20 mouse cellular contexts compared by ENCODE assay signal in the genomic region with DNA sequence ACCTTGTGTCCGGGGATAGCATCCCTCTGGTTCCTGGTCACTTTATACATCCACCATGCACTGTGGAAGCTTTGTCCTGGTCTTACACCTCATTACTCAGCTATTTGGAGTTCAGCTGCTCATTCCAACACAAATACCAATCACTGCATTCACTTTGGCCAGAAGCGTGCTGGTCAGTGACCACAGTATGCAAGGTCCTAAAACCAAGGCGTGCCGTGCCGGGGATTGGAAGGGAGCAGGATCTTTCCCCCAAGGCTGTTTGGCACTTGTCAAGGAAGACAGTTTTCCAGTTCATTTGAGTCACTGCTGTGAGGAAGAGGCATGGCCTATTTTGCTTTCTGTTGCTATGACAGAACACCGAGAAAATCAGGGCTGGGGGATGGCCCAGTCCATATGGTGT.
DNase-seq lines count a peak whose midpoint lies in the region; ATAC-seq and TF ChIP-seq lines count a peak whose summit lies in the region.
"Had no signal": no experiment of that assay in that cellular context is flagged by ENCODE, and none has a peak within 500 bp of the region (broad histone marks: within the 10 kb centered on the region; RNA-seq: fewer than 3 reads in every experiment).

No protein-coding gene starts in this region.

- H3K27me3 ChIP-seq in intestine, postnatal 0 days (replicated peaks; ENCODE audit: control insufficient read depth, insufficient read depth, low read length) = no peaks in the 10 kb centered on the region
- H3K27me3 ChIP-seq: embryonic facial prominence, embryonic 15.5 days; forebrain, embryonic 15.5 days; midbrain, embryonic 12.5 days had no signal

- no peaks in the 10 kb centered on the region for H3K4me1 ChIP-seq in intestine, postnatal 0 days (replicated peaks; ENCODE audit: control insufficient read depth, insufficient read depth, low read length)
- H3K4me1 ChIP-seq: embryonic facial prominence, embryonic 15.5 days; liver, embryonic 15.5 days; midbrain, embryonic 12.5 days had no signal

- DNase-seq in cerebellum, postnatal 10 days = peak; percentile 68 to 76
- no peak for DNase-seq in cerebellum, adult 11 months
- DNase-seq in left cerebral cortex, postnatal 4 days = peak; percentile 36
- DNase-seq in left cerebral cortex, adult 8-10 months (ENCODE audit: low spot score in 2 of 2) = no peak
- DNase-seq in NIH3T3 (ENCODE audit: low read depth) = peak; percentile 86
- DNase-seq in fibroblast of lung, adult 2 months (ENCODE audit: low read depth) = peak; percentile 92
- no peak for DNase-seq in layer of hippocampus, postnatal 10 days (ENCODE audit: low spot score in 2 of 2)
- DNase-seq: gastrocnemius, adult 2 months; heart, postnatal 36 days; layer of hippocampus, postnatal 36 days; thymus, postnatal 14 days had no signal

- TF ChIP-seq CTCF in intestine, postnatal 0 days (IDR thresholded peaks at IDR 0.05; ENCODE audit: low read depth) = no peak

- WGBS in intestine, postnatal 0 days = 75% methylated on average over 6 of the region's 6 CpGs

- H3K9ac ChIP-seq in intestine, postnatal 0 days (ENCODE audit: low read depth, low read length) = no peak overlapping the region
- H3K9ac ChIP-seq: embryonic facial prominence, embryonic 15.5 days; forebrain, embryonic 15.5 days; liver, embryonic 15.5 days; midbrain, embryonic 12.5 days had no signal

- H3K4me3 ChIP-seq in intestine, postnatal 0 days (ENCODE audit: low read depth, low read length) = no peak overlapping the region
- H3K4me3 ChIP-seq: embryonic facial prominence, embryonic 15.5 days; forebrain, embryonic 15.5 days; gastrocnemius, adult 2 months; limb, embryonic 10.5 days; liver, embryonic 15.5 days; midbrain, embryonic 12.5 days had no signal

- no peak overlapping the region for H3K27ac ChIP-seq in intestine, postnatal 0 days (ENCODE audit: low read depth, low read length)
- H3K27ac ChIP-seq: embryonic facial prominence, embryonic 15.5 days; forebrain, embryonic 15.5 days; limb, embryonic 10.5 days; liver, embryonic 15.5 days; macrophage; midbrain, embryonic 12.5 days; stomach, postnatal 0 days had no signal

- H3K9me3 ChIP-seq in intestine, postnatal 0 days (ENCODE audit: control insufficient read depth) = no peaks in the 10 kb centered on the region
- H3K9me3 ChIP-seq: embryonic facial prominence, embryonic 15.5 days; forebrain, embryonic 15.5 days; limb, embryonic 10.5 days; liver, embryonic 15.5 days; midbrain, embryonic 12.5 days had no signal

- no peak for ATAC-seq in intestine, postnatal 0 days
- ATAC-seq: activated CD4-positive, CD25-positive, alpha-beta regulatory T cell, adult 4 months; forebrain, embryonic 15.5 days had no signal

- H3K36me3 ChIP-seq in intestine, postnatal 0 days (ENCODE audit: control insufficient read depth, insufficient read depth) = no peaks in the 10 kb centered on the region
- H3K36me3 ChIP-seq: embryonic facial prominence, embryonic 15.5 days; forebrain, embryonic 15.5 days; limb, embryonic 10.5 days; liver, embryonic 15.5 days; midbrain, embryonic 12.5 days had no signal

- no peak overlapping the region for H3K4me2 ChIP-seq in intestine, postnatal 0 days (replicated peaks; ENCODE audit: low read depth)
- H3K4me2 ChIP-seq: embryonic facial prominence, embryonic 15.5 days; forebrain, embryonic 15.5 days; liver, embryonic 15.5 days; midbrain, embryonic 12.5 days had no signal

- intact Hi-C loops in left cerebral cortex, postnatal 4 days (cut with DNase I) = no loop called here

Comparison
In these comparisons a context has a peak if more than half of its experiments do, and no peak if none do; other contexts are left out.
1. DNase-seq: peak in cerebellum, postnatal 10 days (2 of 2), left cerebral cortex, postnatal 4 days (single experiment), NIH3T3 (single experiment) and fibroblast of lung, adult 2 months (single experiment); none in cerebellum, adult 11 months (single experiment), left cerebral cortex, adult 8-10 months (0 of 2) and layer of hippocampus, postnatal 10 days (0 of 2).